8 mouse cellular contexts compared by ENCODE assay signal in genomic region chr1:132298801-132299464, GRCm38 (mm10). TPM values are rescaled to one million over a fixed set of nuclear protein-coding genes. Genes with fewer than 3 reads are reported as not detected.
DNase-seq lines count a peak whose midpoint lies in the region; ATAC-seq and TF ChIP-seq lines count a peak whose summit lies in the region.

No protein-coding gene starts in this region.

- peak overlapping the region; percentile 61 for H3K4me3 ChIP-seq in embryonic fibroblast, embryonic 13.5 days (ENCODE audit: insufficient read depth, low read length)
- H3K4me3 ChIP-seq in hindbrain, postnatal 0 days (ENCODE audit: low read length): peak overlapping the region; percentile 57
- peak overlapping the region; percentile 55 for H3K4me3 ChIP-seq in liver, embryonic 13.5 days (replicated peaks)
- peak overlapping the region; percentile 53 for H3K4me3 ChIP-seq in neural tube, embryonic 14.5 days (ENCODE audit: low read depth, low read length)

- peak; percentile 75 for ATAC-seq in hindbrain, postnatal 0 days
- peak; percentile 32; the same call in 1 of the 2 replicates for ATAC-seq in liver, embryonic 13.5 days (ENCODE audit: low read depth)
- ATAC-seq in neural tube, embryonic 14.5 days (ENCODE audit: low read depth): peak; percentile 78

- H3K9me3 ChIP-seq in hindbrain, postnatal 0 days (ENCODE audit: low read length): no peaks in the 10 kb centered on the region
- H3K9me3 ChIP-seq in liver, embryonic 13.5 days (replicated peaks): no peaks in the 10 kb centered on the region
- H3K9me3 ChIP-seq in neural tube, embryonic 14.5 days (ENCODE audit: control insufficient read depth, low read length): no peaks in the 10 kb centered on the region

- peak overlapping the region; percentile 78 for H3K9ac ChIP-seq in hindbrain, postnatal 0 days (replicated peaks; ENCODE audit: low read length)
- peak overlapping the region; percentile 45 for H3K9ac ChIP-seq in liver, embryonic 13.5 days
- peak overlapping the region; percentile 85 for H3K9ac ChIP-seq in neural tube, embryonic 14.5 days (replicated peaks; ENCODE audit: low read depth, low read length)

- H3K27ac ChIP-seq in embryonic fibroblast, embryonic 13.5 days (ENCODE audit: insufficient read depth, low read length): peak overlapping the region; percentile 10; the same call in 1 of the 2 replicates
- H3K27ac ChIP-seq in hindbrain, postnatal 0 days: peak overlapping the region; percentile 85
- H3K27ac ChIP-seq in liver, embryonic 13.5 days: no peak overlapping the region
- peak overlapping the region; percentile 67 for H3K27ac ChIP-seq in neural tube, embryonic 14.5 days (ENCODE audit: low read depth, low read length)

- no peak for TF ChIP-seq CTCF in embryonic fibroblast, embryonic 13.5 days (IDR thresholded peaks at IDR 0.05; ENCODE audit: borderline replicate concordance, insufficient read depth, low read length)
- no peak for TF ChIP-seq CTCF in hindbrain, postnatal 0 days (IDR thresholded peaks at IDR 0.05; ENCODE audit: low read depth)

- peaks cover 12% of the 10 kb centered on the region for H3K4me1 ChIP-seq in embryonic fibroblast, embryonic 13.5 days (ENCODE audit: control insufficient read depth, insufficient read depth, low read length)
- H3K4me1 ChIP-seq in hindbrain, postnatal 0 days (ENCODE audit: insufficient read depth, low read length): peaks cover 22% of the 10 kb centered on the region
- H3K4me1 ChIP-seq in liver, embryonic 13.5 days (replicated peaks): peaks cover 15% of the 10 kb centered on the region; the same call in 1 of the 2 replicates
- peaks cover 11% of the 10 kb centered on the region; the same call in 1 of the 2 replicates for H3K4me1 ChIP-seq in neural tube, embryonic 14.5 days (ENCODE audit: control insufficient read depth, insufficient read depth, low read length)

- peak overlapping the region; percentile 94 for H3K4me2 ChIP-seq in hindbrain, postnatal 0 days (ENCODE audit: low read depth, low read length)
- H3K4me2 ChIP-seq in liver, embryonic 13.5 days: peak overlapping the region; percentile 71
- H3K4me2 ChIP-seq in neural tube, embryonic 14.5 days (ENCODE audit: low read depth, low read length): peak overlapping the region; percentile 98

- peak; percentile 92 for DNase-seq in heart, adult 11 months
- no peak for DNase-seq in heart, adult 9 months (ENCODE audit: low spot score in 2 of 2)
- DNase-seq in ZHBTc4 (ENCODE audit: low read depth, low spot score): peak; percentile 33
- peak; percentile 63 for DNase-seq in hindbrain, postnatal 0 days (ENCODE audit: low spot score)
- no peak for DNase-seq in liver, embryonic 13.5 days
- DNase-seq in gastrocnemius, adult 8-10 months (ENCODE audit: low spot score in 2 of 2): no peak

- no peak for TF ChIP-seq POLR2A in embryonic fibroblast, embryonic 13.5 days (IDR thresholded peaks at IDR 0.05; ENCODE audit: low read depth, low read length)

- H3K36me3 ChIP-seq in hindbrain, postnatal 0 days (ENCODE audit: insufficient read depth, low read length): no peaks in the 10 kb centered on the region
- H3K36me3 ChIP-seq in liver, embryonic 13.5 days: no peaks in the 10 kb centered on the region
- H3K36me3 ChIP-seq in neural tube, embryonic 14.5 days (ENCODE audit: control insufficient read depth, insufficient read depth, low read length): no peaks in the 10 kb centered on the region

- no peaks in the 10 kb centered on the region for H3K27me3 ChIP-seq in hindbrain, postnatal 0 days (ENCODE audit: insufficient read depth, low read length)
- peaks cover 88% of the 10 kb centered on the region for H3K27me3 ChIP-seq in liver, embryonic 13.5 days
- H3K27me3 ChIP-seq in neural tube, embryonic 14.5 days (ENCODE audit: control insufficient read depth, insufficient read depth, low read length): no peaks in the 10 kb centered on the region

- under 1% methylated on average over 60 of the region's 71 CpGs for WGBS in hindbrain, postnatal 0 days
- WGBS in liver, embryonic 13.5 days (ENCODE audit: insufficient replicate concordance): 1% methylated on average over 70 of the region's 71 CpGs
- WGBS in neural tube, embryonic 14.5 days: 2% methylated on average over 51 of the region's 71 CpGs

RNA-seq across cellular contexts. Expression of gene Klhdc8a, which starts 0.5 kb away (rescaled TPM):
- 10.5 and 16.1 TPM in 2 replicates for polyA plus RNA-seq in embryonic fibroblast, embryonic 13.5 days (2011; ENCODE audit: insufficient read length, low read depth, missing spikeins)
- total RNA-seq in hindbrain, postnatal 0 days (2014; rRNA removed): 23.0 and 26.0 TPM in 2 replicates
- polyA plus RNA-seq in hindbrain, postnatal 0 days (2015; fragmentation: Nextera tagmentation; extraction: Ambion mirVana): 11.2 and 11.7 TPM in 2 replicates
- polyA plus RNA-seq in liver, embryonic 13.5 days (2015; fragmentation: Nextera tagmentation; extraction: Ambion mirVana): 0.03 and 0.06 TPM in 2 replicates
- polyA plus RNA-seq in neural tube, embryonic 14.5 days (2014; fragmentation: Nextera tagmentation; extraction: Ambion mirVana): 6.6 and 8.4 TPM in 2 replicates
- under 1 TPM; 0.07 to 0.32 (median 0.17) TPM for total RNA-seq in gastrocnemius, adult 8-10 months (2022)

RNA-seq across cellular contexts. Expression of gene Nuak2, which starts 17.0 kb away (rescaled TPM):
- 9.2 and 14.2 TPM in 2 replicates for polyA plus RNA-seq in embryonic fibroblast, embryonic 13.5 days (2011; ENCODE audit: insufficient read length, low read depth, missing spikeins)
- total RNA-seq in hindbrain, postnatal 0 days (2014; rRNA removed): 6.2 and 7.7 TPM in 2 replicates
- polyA plus RNA-seq in hindbrain, postnatal 0 days (2015; fragmentation: Nextera tagmentation; extraction: Ambion mirVana): 7.4 and 7.9 TPM in 2 replicates
- 1.6 and 1.8 TPM in 2 replicates for polyA plus RNA-seq in liver, embryonic 13.5 days (2015; fragmentation: Nextera tagmentation; extraction: Ambion mirVana)
- 7.8 and 8.4 TPM in 2 replicates for polyA plus RNA-seq in neural tube, embryonic 14.5 days (2014; fragmentation: Nextera tagmentation; extraction: Ambion mirVana)
- total RNA-seq in gastrocnemius, adult 8-10 months (2022): under 1 TPM; 0.45 to 0.94 (median 0.52) TPM

Comparison
In these comparisons a context has a peak if more than half of its experiments do, and no peak if none do; other contexts are left out.
1. DNase-seq: peak in heart, adult 11 months (single experiment), ZHBTc4 (single experiment) and hindbrain, postnatal 0 days (single experiment); none in heart, adult 9 months (0 of 2), liver, embryonic 13.5 days (single experiment) and gastrocnemius, adult 8-10 months (0 of 2).
2. Peak in every context shown above with its lines, with median percentiles within 50 percentile points of each other: H3K4me3 ChIP-seq, ATAC-seq, H3K4me2 ChIP-seq and H3K9ac ChIP-seq.